Mouse (Mus musculus) embryo, embryonic 11.5 days (tissue): Measurements from ENCODE around the gene Sec24a.

ENCODE experiments used
- DNase-seq: peaks from one replicate; pipeline ENCODE4 v3.0.0-alpha.2; 2012; ENCODE audit warnings: low read depth, low spot score

Gene Sec24a

DNA sequence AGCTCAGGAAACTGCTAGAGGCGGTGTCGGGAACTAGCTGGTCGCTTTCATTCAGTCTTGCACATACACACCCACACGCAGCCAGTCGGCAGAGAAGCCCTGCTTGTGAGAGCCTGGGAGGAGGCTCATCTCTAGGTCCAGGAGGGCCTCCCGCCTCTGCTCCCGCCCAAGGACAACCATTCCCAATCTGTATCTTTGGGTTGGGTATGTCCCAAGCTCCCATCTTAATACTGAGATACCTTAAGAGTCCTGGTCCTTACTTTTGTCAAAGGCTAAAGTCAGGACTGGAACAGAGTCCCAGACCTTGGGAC lies 113.6 kb downstream of the Sec24a start:
- no peak for DNase-seq

DNA sequence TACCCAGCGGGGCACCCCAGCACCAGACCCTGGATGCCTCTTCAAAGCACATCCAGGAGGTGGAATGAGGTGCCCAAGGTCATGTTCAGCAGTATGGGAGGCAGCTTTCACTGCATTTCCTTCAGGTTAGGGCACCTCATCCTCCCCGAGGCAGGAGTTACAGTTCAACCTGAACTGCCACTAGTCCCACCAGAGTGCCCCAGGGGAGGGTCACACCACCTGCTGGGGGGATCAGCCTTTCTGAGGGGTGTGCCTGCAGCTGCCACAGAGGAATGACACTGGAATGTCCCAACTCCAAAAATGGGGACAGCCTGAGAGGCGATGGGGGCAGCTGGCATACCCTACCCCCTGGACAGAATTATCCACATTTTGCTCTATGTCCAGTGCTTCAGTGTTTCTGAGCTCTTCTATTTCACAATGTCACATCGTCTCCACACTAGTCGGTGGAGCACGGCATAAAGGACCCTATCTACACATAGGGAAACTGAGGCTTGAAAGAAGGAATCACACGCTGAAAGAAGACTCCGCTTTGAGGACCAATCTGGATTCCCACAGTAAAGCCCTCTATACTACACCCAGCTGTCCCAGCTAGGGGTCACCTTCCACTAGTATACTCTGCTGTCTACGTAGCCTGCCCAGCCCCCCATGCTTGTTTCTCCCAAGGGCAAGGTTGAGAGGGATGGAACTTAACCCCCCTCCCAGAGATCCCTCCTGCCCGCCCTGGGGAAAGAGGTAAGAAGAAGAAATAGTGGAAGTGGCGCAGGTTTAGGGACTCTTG lies 114.1 kb downstream of the Sec24a start:
- no peak for DNase-seq

GRCm38 (mm10) chr11:51648566-51648965 lies 114.9 kb downstream of the Sec24a start:
- DNase-seq, result peak; percentile 40

DNA sequence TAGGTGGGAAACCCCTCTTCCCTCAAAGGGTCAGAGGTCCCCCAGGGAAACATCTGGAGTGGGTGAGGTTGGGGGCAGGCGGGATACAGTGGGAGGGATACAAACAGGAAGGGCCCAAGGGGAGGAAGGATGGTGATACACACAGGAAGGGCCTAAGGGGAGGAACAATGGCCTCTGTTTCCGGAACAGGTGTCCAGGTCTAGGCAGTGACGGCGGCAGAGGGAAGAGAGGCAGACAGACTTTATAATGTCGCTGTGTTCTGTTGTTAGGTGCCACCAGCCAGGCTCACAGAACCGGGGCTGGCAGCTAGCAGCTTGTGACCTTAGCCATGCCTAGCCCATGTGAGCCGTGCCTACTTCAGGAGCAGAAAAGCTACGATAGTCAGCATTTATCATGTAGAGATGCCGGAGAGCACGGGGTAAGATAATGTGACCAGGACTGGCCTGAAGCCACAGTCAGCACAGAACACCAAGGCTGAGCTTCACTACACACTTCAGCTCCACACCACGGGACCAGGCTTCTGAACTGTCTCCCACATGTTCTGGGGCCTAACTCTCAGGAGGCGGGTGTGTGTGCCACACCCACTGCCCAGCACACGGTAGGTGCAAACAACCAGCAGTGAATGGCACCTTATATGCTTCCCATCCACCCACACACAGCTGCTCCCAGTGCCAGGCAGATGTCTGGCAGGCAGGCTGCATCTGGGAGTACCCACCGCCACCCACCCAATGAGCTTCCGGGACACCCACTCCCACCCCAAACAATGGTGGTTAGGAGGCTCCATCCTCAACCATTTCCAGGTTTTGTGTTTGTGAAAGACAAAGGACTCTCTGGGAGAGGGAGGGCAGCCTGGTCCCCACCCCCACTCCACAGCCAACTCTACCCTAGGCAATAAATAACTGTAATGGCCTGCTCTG lies 116.4 kb downstream of the Sec24a start:
- no peak for DNase-seq

- no peak for DNase-seq
These were observed 117.2 kb downstream of the Sec24a start for GRCm38 (mm10) chr11:51646245-51646644.

- DNase-seq, result no peak
These were observed 118.1 kb downstream of the Sec24a start for GRCm38 (mm10) chr11:51645293-51645692.

GRCm38 (mm10) chr11:51644217-51644616 lies 119.2 kb downstream of the Sec24a start:
- DNase-seq, result no peak

DNA sequence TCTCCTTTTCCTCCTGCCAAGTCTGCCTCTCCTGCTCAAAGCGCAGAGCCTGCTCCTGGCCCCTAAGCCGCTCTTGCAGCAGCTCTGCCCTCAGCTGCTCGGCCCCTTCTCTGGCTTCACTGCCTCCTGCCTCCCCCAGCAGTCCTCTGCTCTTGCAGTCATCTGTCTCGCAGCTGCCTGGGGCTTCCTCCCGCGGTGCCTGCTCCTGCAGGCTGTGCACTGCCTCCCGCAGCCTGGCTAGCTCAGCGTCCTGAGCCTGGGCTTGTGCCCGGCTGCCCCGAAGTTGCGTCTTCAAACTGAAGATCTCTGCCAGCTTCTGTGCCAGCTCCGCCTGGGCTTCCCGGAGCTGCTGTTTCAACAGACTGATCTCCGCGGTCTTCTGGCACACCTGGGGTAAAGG lies 119.7 kb downstream of the Sec24a start:
- no peak for DNase-seq

GRCm38 (mm10) chr11:51643202-51643601 lies 120.2 kb downstream of the Sec24a start:
- DNase-seq, result no peak
